Mouse (Mus musculus) retina, adult 2 months (tissue): Measurements from ENCODE around the gene Shq1.

Source experiments
- DNase-seq: peaks from one replicate; pipeline ENCODE4 v3.0.0-alpha.2; 2012; ENCODE audit warnings: low read depth, low spot score

Gene Shq1

DNA sequence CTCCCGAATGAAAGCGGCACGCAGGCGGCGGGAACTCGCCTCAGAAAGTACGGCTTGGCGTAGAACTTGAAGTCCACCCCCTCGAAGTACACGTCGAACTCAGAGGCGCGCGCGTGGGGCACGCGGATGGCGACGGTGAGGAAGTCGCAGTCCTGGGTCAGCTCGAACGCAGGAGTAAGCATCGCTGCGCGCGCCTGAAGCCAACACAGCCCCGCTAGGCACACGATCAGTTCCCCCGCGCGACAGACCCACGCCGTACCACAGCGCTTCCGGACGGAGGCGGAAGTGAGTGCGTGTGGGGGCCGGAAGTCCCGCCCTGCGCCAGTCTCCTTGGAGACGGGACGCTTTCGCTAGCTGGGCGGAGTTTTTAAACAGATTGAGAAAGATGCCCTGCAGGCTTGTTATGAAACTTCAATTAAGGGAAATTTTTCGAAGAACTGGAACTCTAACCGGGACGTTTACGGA is at the start of gene Shq1:
TSS of gene Shq1 (minus strand) at position 278 of the 465 bp plus-strand sequence.
- peak; percentile 73 for DNase-seq

DNA sequence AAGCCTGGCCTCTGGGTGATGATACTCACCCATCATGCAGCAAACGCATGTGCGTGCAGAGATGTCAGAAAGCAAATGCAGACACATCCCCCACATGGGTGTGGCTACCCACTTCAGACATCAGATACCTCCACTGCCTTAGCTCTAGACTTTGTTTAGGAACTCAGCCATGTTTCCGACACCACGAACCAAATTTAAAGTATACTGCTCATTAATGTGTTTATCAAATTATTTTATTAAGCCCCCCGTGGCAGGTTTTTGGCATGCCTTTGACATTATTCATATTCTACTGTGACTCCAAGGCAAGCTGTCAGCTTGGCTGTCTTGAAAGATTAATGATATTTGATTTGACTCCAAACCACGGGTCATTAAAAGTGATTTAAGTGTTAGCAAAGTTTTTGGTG is 49.1 kb upstream of the Shq1 start:
- DNase-seq, result no peak

DNA sequence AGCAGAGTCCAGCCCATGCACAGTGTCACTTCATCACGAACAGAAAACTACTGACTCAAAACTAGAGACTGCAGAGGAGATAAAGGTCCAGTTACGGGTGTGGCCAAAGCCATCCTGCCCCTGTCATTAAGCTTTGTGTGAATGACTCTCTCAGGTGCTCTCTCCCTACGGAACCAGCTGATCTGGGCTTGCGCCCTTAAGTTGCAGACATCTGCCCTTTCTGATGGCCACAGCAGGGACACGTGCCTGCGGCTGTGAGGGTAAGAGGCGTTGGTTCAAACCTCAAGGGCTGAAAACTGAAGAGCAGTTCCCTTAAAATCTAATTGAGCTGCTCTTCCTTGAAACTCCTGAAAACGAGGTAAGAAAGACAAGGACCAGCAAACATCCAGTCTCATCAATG is 45.9 kb upstream of the Shq1 start:
- no peak for DNase-seq

DNA sequence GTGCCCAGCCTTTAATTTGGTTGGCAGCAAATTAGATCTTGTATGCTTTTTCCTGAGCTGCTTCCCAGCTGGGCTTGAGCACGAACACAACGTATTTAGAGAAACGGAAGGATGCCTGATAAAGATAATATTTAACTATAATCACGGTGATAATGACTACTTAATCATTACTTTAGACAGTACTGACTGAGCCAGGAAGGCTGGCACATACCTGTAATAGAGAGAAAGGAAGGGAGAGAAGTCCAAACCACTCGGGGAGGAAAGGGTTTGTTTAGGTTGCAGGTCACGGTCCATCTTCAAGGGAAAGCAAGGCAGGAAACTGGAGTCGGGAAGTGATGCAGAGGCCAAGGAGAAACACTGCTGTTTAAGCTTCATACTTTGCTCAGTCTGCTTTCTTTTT is 45.2 kb upstream of the Shq1 start:
- DNase-seq, result no peak

DNA sequence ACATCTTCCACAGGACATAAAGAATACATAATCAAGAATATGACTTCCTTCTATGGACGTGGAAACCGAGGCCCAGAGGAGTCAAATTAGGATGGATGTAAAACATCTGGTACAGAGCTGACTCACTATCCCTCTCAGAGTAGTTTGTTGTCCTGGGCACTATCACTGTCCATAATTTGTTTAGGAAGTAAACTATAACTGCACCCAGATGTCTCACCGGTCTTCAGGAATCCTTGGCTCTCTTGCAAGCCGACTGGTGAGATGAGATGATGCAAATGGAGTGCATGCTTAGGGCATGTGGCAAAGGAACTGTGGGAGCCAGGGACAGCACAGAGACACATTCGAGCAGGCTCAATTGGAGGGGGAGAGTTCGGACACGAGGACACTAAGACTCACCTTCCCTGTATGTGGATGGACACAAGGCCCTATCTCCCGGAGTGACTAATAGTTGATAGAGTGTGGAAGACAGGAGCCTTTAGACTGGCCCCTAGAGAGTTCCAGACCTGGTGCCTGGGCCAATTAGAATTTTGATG is 44.4 kb upstream of the Shq1 start:
- DNase-seq, result no peak

DNA sequence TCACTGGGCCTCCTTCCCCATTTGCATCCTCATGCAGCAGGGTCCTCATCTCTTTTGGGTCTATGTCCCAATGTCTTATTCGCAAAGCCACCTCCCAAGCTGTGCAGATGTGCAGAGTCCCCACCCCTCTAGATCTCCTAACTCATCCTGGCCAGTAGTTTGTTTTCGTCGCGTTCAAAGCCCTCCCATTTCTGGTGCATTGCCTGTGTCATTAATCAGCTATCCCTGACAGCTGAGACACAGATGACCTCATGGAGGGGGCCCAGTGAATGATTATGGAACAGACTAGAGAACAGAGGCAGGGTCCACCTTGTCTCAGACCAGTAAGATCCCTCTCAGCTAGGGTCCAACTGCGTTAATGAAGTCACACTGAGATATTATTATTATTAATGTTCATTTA is 39.9 kb upstream of the Shq1 start:
- no peak for DNase-seq

DNA sequence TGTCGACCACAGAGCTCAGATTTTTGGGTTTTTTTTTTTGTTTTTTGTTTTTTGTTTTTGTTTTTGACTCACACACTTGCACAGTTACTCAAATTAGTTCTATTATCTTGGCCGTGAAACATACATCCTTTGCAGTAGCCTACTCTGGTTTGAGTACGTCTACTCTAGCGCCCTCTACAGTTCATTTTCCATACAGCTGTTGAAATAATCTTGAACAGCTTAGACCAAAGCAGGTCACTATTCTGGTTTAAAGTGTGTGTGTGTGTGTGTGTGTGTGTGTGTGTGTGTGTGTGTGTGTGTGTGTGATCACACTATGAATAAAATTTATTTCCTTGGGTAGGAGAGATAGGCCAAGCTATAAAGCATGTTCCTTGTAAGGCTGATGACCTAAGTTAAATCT is 39.2 kb upstream of the Shq1 start:
- DNase-seq, result no peak

DNA sequence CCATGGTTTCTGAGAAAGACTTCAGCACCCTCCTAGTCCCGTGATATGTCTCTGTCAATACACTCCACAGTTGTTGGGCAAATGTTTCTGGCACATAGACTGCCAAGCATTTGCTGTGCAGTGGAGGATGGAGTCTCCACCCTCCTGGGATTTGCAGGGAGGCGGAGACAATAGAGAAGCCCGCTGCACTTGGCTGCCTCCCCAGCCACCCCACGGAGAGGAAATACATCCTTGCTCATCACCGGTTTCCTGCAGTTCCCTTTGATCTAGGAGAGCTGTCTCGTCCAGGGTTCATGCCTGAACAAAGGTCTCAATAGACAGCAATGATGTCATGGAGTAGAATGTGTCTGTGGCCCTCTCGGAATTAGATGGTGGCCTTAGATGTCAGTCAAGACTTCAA is 38.5 kb upstream of the Shq1 start:
- no peak for DNase-seq

DNA sequence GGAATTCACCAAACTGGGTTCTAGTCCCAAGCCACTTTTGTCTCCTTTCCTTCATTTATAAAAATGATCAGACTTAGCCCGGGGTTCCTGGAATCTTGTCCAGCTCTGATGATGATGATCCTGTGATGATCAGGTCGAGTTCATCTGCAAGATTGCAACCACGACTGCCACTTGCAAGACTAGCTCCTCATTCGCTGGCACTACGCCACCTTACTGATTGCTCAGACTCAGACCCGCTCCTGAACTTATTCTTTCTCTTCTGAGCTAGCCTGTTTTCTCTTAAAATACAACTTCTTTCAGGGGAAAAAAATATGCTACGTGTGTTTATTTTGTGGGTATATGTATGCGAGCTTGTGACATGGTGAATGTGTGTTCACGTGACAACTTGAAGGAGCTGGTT is 38.0 kb upstream of the Shq1 start:
- DNase-seq, result no peak

DNA sequence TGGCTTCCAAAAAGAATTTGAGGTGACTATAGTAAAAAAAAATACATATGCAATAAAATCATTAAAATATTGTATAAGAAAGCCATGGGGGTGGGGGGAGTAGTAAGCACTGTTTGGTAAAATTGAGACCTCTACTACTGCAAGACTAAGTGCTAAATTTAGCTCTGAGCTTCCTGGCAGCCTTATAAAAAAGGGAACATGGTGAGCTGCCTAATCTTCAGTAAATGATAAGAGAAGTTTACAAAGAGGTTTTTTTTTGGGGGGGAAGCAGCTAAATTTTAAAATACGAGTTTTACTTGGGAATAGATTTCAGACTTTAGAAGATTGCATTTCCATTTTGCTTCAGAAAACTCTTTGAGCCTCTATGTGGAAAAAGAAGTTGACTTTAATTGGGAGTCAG is 37.3 kb upstream of the Shq1 start:
- no peak for DNase-seq

DNA sequence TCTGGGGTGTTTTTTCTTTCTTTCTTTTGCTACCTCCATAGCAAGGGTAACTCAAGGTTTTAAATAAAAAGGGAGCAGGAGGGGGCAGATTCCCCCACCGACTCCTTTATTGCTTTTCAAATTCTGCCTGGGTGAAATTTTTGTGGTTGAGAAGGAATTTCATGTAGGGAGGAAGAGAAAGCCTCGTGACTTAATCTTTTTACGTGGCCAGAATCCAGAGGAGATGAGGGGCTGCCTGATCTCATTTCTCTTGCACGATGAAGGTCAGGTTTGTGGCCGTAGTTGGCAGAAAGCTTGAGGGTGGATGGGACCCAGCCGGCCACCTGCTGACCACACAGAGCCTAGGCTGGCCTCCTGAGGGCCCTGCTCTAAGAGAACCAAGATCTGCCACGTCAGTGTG is 36.6 kb upstream of the Shq1 start:
- no peak for DNase-seq

DNA sequence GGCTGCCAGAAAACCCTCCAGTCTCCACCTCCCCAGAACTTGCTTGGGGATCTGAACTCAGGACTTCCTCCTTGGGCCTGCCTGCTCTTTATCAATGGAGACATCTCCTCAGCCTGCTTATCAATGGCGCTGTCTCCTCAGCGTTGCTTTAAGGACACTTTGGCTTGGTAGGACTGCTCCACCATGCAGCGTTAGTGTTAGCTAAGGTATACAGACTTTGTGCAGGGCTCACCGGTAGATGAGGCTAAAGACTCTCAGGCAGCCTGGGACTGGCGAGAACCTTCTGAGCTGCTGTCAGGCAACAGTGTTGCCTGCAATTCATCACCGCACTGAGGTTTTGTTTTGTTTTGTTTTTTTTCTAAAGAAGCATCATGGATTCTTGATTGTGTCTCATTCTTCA is 35.9 kb upstream of the Shq1 start:
- DNase-seq, result no peak

DNA sequence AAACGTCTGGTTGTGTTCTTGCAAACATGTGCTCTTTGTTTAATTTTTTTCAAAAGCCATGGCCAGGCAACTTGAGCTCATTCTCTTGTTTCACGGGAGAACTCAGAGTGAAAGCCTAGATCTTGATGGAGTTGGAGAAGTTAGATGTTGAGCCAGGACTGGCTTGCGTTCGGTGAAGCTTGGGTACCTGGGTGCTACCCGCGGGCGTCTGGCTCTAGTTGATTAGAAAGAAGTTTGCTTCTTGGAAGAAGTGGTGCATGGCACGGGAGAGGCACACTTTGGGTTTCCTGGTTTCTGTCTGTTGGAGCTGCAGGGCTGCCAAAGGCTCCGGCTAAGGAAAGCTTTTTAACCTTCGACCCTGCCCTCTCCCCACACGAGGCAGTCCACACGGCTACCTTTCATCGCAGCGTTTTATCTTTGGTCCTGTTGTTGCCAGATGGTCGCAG is 34.4 kb upstream of the Shq1 start:
- DNase-seq, result no peak

DNA sequence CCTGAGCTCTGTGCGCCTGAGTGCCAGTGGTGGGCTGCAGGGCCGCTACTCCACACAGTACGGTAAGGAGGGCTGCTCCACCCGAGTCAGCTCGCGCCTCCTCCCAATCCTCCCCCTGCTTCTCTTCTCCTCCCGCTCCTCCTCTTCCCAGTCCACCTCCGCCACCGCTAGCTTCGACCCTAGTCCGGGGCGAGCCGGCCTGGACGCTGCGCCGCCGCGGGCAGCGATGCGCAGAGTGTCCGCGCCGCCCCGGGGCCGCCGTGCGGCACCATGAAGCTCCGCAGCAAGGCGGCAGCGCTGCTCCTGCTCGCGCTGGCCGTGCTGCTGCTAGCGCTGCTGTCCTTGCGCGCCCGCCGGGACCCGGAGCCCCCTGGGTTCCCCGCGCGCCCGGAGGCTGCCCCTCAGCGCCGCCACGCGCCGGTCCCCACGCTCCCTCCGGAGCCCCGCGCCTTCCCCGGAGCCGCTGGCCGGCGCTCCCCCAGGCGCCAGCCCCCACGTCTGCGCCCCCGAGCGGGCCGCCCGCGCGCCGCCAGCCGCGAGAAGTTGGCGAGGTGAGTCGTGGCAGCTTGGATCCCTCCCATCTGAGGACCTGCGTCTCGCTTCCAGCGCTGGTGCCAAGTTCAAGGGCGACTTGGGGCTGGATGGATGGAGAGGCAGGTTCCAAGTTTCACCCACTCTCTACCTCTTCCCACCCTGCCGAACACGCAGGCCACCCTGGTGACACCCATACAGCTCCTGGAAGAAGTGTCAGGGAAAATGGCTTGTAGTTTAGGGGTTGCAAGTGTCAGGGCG is 33.8 kb upstream of the Shq1 start, which contains the start of gene Gxylt2:
TSS of gene Gxylt2 (plus strand) at position 161 of the 792 bp plus-strand sequence.
- no peak for DNase-seq

DNA sequence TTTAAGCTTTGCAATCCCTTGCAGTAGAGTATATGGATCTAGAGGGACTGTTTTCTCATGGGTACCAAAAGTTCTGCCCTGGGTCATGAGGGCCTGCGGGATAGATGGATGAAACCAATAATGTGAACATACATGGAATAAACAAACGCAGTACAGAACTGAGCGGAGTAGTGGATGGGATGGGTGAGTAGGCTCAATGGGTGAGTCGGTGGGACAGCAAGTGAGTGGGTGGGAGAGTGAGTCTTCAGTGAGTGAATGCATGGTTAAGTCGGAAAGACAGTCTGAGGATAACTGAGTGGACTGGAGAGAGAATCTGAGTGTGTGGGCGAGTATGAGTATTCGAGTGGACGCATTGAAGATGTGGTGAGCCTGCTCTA is 33.2 kb upstream of the Shq1 start:
- DNase-seq, result no peak

DNA sequence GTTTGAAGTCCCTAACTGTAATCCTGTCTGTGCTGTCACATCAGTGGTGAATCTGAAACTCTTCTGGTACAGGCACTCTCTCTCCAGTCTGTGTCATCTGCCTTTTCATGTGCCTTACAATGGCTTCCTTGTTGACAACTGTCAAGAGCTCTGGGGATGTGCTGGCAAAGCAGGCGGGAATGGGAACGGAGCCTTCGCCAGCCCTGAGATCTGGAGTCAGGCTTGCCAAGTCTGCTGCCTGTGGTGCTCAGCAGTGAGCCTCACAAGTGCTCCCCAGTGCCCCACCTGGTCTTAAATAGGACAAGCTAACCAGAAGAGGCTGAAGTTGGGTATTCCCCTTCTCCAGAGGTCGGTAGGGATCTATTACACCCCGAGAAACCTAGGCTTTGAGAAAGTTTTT is 29.8 kb upstream of the Shq1 start:
- no peak for DNase-seq

DNA sequence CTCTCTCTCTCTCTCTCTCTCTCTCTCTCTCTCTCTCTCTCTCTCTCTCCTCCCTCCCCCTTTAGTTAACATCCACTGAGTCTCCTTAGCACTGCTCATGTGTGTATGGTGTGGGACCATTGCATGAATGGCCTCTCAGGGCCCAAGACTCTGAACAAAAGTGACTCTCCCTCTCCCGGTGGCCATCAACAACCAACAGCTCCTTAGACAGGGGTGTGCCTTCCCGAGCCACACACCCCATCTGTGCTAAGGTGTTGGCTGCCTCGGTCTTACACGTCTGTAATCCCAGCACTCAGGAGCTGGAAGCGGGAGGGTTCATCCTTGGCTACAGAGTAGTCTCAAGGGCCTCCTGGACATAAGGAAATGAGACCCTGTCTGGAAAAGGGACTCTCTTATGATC is 29.0 kb upstream of the Shq1 start:
- no peak for DNase-seq

DNA sequence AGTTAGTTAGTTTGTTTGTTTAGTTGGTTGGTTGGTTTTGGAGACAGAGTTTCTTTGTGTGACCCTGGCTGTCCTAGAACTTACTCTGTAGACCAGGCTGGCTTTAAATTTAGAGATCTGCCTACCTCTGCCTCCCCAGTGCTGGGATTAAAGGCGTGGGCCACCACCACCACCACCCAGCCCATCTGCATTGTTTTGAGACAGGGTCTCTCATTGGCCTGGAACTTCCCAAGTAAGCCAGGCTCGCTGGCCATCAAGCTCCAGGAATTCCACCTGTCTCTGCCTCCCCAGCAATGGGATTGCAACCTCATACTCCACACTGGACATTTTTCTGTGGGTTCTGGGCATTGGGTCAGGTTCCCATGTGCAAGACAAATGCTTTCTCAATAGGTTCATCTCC is 15.4 kb upstream of the Shq1 start:
- DNase-seq, result no peak

DNA sequence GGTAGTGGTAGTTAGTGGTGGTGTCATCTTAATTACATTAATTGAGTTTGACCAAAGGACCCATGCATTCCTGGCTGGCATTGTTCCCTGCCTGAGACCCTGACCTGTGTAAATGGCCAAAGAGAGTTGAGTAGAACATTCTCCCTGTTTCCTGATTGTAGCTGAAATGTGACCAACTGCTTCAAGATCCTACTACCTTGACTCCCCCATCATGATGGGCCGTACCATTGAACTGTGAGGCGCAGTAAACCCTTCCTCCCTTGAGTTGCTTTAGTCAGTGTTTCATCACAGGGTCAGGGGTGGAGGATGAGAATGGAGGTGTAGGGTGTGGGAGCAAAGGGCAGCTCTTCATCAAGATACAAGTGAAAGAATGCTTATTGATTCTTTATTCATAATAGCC is 7.7 kb upstream of the Shq1 start:
- no peak for DNase-seq

DNA sequence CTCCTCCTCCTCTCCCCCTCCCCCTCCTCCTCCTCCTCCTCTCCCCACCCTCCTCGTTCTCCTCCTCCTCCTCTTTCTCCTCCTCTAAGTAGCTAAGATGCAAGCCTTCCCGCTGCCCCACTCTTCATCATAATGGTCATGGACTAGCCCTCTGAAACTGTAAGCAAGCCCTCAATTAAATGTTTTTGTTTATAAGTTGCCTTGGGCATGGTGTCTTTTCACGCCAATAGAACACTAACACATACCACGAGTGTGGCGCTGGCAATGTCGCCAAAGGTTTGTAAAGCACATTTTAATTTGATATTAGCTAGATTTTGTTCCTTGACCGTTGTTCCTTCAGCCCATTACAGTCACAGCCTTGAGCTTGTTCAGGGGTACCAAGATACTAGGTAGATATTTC is 5.5 kb upstream of the Shq1 start:
- no peak for DNase-seq

DNA sequence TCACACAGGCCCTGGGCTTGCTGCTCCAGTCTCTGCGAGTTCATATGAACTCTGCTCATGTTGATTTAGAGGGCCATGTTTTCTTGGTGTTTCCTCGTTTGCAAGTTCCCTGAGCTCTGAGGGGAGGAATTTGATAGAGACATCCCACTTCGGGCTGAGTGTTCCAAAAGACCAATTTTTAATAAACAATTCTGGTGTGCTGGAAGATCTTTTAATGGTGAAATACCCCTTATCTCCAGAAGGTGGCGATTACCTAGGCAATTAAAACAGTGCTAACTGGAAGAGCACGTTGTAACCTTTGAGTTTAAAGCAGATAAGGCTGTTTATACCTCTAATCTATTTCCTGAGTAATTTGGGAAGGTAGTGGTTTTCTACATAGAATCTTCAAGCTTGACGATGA is 4.0 kb upstream of the Shq1 start:
- DNase-seq, result no peak

DNA sequence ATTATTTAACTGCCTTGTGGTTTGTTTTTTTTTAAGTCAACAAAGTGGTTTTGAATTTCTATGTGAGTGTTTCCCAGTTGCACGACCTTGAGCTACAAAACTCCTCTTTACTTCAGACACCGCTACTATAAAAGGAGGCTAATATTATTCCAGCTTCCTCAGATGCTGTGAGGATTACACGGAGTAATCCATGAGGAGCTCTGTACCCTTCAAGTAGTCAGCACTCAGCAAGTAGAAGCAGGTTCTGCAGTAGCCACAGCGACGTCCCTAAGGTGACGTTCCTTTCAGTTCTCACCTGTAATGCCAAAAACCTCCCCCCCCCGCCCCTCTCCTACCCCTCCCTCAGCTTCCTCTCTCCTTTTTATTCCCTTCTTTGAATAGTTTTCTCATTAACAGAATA is 444 bp upstream of the Shq1 start:
- no peak for DNase-seq

DNA sequence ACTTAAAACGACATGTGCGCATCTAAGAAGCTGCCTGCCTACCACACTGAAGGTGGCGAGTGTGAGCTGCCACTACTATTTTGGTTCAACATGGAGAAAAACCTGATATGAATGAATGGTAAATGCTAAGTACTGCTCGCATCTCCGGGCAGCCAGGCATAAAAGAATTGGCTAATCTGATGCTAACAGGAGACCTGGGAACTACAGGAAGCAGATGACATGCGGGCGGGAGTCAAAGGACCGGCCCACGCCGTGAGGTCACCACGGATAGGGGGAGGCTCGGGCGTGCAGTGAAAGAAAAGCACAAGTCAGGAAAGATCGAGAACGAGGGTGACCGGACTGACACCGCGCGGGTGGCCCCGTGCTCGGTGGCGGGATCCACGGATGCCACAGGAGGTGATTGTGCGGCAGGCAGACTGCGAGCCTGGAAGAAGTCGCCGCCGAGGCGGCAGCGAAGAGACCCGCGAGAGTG is 551 bp downstream of the Shq1 start:
- no peak for DNase-seq
